ENCODE assay signal across 8 mouse cellular contexts in genomic region chr5:36829913-36830879, GRCm38 (mm10). TPM values are rescaled to one million over a fixed set of nuclear protein-coding genes. Genes with fewer than 3 reads are reported as not detected.
A peak's percentile ranks its signal among the peaks of the same experiment; 100 is the strongest.
DNase-seq lines count a peak whose midpoint lies in the region; ATAC-seq and TF ChIP-seq lines count a peak whose summit lies in the region.

Gene Man2b2 (minus strand): TSS chr5:36830653.

- H3K9me3 ChIP-seq in forebrain, embryonic 10.5 days: no peaks in the 10 kb centered on the region
- H3K9me3 ChIP-seq in heart, embryonic 15.5 days (replicated peaks): no peaks in the 10 kb centered on the region
- H3K9me3 ChIP-seq in liver, embryonic 14.5 days (ENCODE audit: control insufficient read depth, low read length): no peaks in the 10 kb centered on the region
- H3K9me3 ChIP-seq in neural tube, embryonic 11.5 days (ENCODE audit: control insufficient read depth, low read length): no peaks in the 10 kb centered on the region
- H3K9me3 ChIP-seq in stomach, postnatal 0 days (ENCODE audit: control insufficient read depth, low read length): no peaks in the 10 kb centered on the region

- TF ChIP-seq EP300 in liver, embryonic 14.5 days (IDR thresholded peaks at IDR 0.05; ENCODE audit: low read depth): no peak
- no peak for TF ChIP-seq EP300 in stomach, postnatal 0 days (optimal IDR thresholded peaks at IDR 0.05)

- H3K4me1 ChIP-seq in forebrain, embryonic 10.5 days: peaks cover 17% of the 10 kb centered on the region
- peaks cover 16% of the 10 kb centered on the region for H3K4me1 ChIP-seq in heart, embryonic 15.5 days (replicated peaks)
- peaks cover 0 to 6% of the 10 kb centered on the region in 2 experiments; a peak in 2 of 4 replicates for H3K4me1 ChIP-seq in liver, embryonic 14.5 days (replicated peaks; ENCODE audit: control insufficient read depth in 2 of 2, insufficient read depth in 2 of 2, low read length in 1 of 2)
- 0 out of 2 replicates have a peak, but pooled peaks cover 4% of the 10 kb centered on the region for H3K4me1 ChIP-seq in neural tube, embryonic 11.5 days (ENCODE audit: control insufficient read depth, insufficient read depth, low read length)
- H3K4me1 ChIP-seq in stomach, postnatal 0 days (replicated peaks; ENCODE audit: control insufficient read depth, insufficient read depth): 0 out of 2 replicates have a peak, but pooled peaks cover 2% of the 10 kb centered on the region

- peak within 1 kb of the TSS; percentile 86 for H3K4me2 ChIP-seq in heart, embryonic 15.5 days
- H3K4me2 ChIP-seq in liver, embryonic 14.5 days (ENCODE audit: low read depth): peak within 1 kb of the TSS; percentile 80
- H3K4me2 ChIP-seq in neural tube, embryonic 11.5 days (ENCODE audit: low read depth): peak within 1 kb of the TSS; percentile 82
- H3K4me2 ChIP-seq in stomach, postnatal 0 days (replicated peaks; ENCODE audit: low read depth): peak within 1 kb of the TSS; percentile 94

- DNase-seq in CD4-positive, CD25-positive, alpha-beta regulatory T cell, adult 2 months (ENCODE audit: low read depth, low spot score): peak; percentile 94
- peak; percentile 63 for DNase-seq in c-Kit-negative CD71-positive TER-119-positive erythroid progenitor cells, embryonic 14.5 days (ENCODE audit: low read depth, low spot score)
- peak; percentile 94 for DNase-seq in forebrain, embryonic 10.5 days (ENCODE audit: extremely low spot score, low spot score)
- peak; percentile 91 to 93 for DNase-seq in kidney, postnatal 25 days
- peak; percentile 62 to 71 (median 68) for DNase-seq in liver, embryonic 14.5 days (ENCODE audit: low read depth in 3 of 3, low spot score in 3 of 3)
- DNase-seq in neural tube, embryonic 11.5 days (ENCODE audit: low spot score): peak; percentile 95
- peak; percentile 94 for DNase-seq in stomach, postnatal 0 days (ENCODE audit: low spot score)

- 5% methylated on average over 46 of the region's 46 CpGs for WGBS in forebrain, embryonic 10.5 days
- 2% methylated on average over 46 of the region's 46 CpGs for WGBS in heart, embryonic 15.5 days
- 2% methylated on average over 46 of the region's 46 CpGs for WGBS in liver, embryonic 14.5 days (ENCODE audit: insufficient replicate concordance)
- WGBS in neural tube, embryonic 11.5 days: 4% methylated on average over 46 of the region's 46 CpGs
- 2% methylated on average over 46 of the region's 46 CpGs for WGBS in stomach, postnatal 0 days

- no peaks in the 10 kb centered on the region for H3K27me3 ChIP-seq in forebrain, embryonic 10.5 days (ENCODE audit: poor library complexity, severe bottlenecking)
- H3K27me3 ChIP-seq in heart, embryonic 15.5 days: no peaks in the 10 kb centered on the region
- H3K27me3 ChIP-seq in liver, embryonic 14.5 days (ENCODE audit: control insufficient read depth, insufficient read depth, low read length): no peaks in the 10 kb centered on the region
- H3K27me3 ChIP-seq in neural tube, embryonic 11.5 days (ENCODE audit: control insufficient read depth, insufficient read depth, low read length): no peaks in the 10 kb centered on the region
- no peaks in the 10 kb centered on the region for H3K27me3 ChIP-seq in stomach, postnatal 0 days (ENCODE audit: control insufficient read depth, insufficient read depth, low read length)

- peak; percentile 95 for TF ChIP-seq CTCF in liver, embryonic 14.5 days (IDR thresholded peaks at IDR 0.05; ENCODE audit: low read depth)
- TF ChIP-seq CTCF in stomach, postnatal 0 days (IDR thresholded peaks at IDR 0.05; ENCODE audit: low read depth): peak; percentile 100

- peak within 1 kb of the TSS; percentile 86 for H3K27ac ChIP-seq in forebrain, embryonic 10.5 days
- no peak within 1 kb of the TSS for H3K27ac ChIP-seq in heart, embryonic 15.5 days
- H3K27ac ChIP-seq in liver, embryonic 14.5 days: no peak within 1 kb of the TSS
- no peak within 1 kb of the TSS for H3K27ac ChIP-seq in neural tube, embryonic 11.5 days (ENCODE audit: low read depth, low read length)
- H3K27ac ChIP-seq in stomach, postnatal 0 days (replicated peaks): peak within 1 kb of the TSS; percentile 53; the same call in 1 of the 2 replicates

- peak within 1 kb of the TSS; percentile 72 for H3K4me3 ChIP-seq in forebrain, embryonic 10.5 days
- H3K4me3 ChIP-seq in heart, embryonic 15.5 days: peak within 1 kb of the TSS; percentile 62
- peak within 1 kb of the TSS; percentile 70 to 76 for H3K4me3 ChIP-seq in liver, embryonic 14.5 days (ENCODE audit: insufficient read depth in 1 of 2, low read depth in 2 of 2, low read length in 2 of 2)
- H3K4me3 ChIP-seq in neural tube, embryonic 11.5 days (ENCODE audit: low read depth, low read length): peak within 1 kb of the TSS; percentile 64
- peak within 1 kb of the TSS; percentile 70 for H3K4me3 ChIP-seq in stomach, postnatal 0 days (ENCODE audit: low read depth, low read length)

- ATAC-seq in heart, embryonic 15.5 days (replicated peaks; ENCODE audit: insufficient number of reproducible peaks, insufficient read depth, low FRiP score, low read depth): peak; percentile 80
- ATAC-seq in liver, embryonic 14.5 days (ENCODE audit: insufficient read depth): peak; percentile 86
- ATAC-seq in neural tube, embryonic 11.5 days (ENCODE audit: insufficient read depth, low FRiP score, low TSS enrichment): peak; percentile 88
- ATAC-seq in stomach, postnatal 0 days (ENCODE audit: low FRiP score, low TSS enrichment): peak; percentile 93

- H3K36me3 ChIP-seq in forebrain, embryonic 10.5 days (replicated peaks): peaks cover 21% of the 10 kb centered on the region
- no peaks in the 10 kb centered on the region for H3K36me3 ChIP-seq in heart, embryonic 15.5 days
- H3K36me3 ChIP-seq in liver, embryonic 14.5 days (replicated peaks; ENCODE audit: control insufficient read depth, insufficient read depth, low read depth): no peaks in the 10 kb centered on the region; the same call in 1 of the 2 replicates
- no peaks in the 10 kb centered on the region for H3K36me3 ChIP-seq in neural tube, embryonic 11.5 days (ENCODE audit: control insufficient read depth, insufficient read depth, low read length)
- H3K36me3 ChIP-seq in stomach, postnatal 0 days (ENCODE audit: control insufficient read depth, insufficient read depth, low read length): peaks cover 3% of the 10 kb centered on the region; the same call in 1 of the 2 replicates

- peak within 1 kb of the TSS; percentile 61 for H3K9ac ChIP-seq in heart, embryonic 15.5 days
- peak within 1 kb of the TSS; percentile 73 for H3K9ac ChIP-seq in liver, embryonic 14.5 days (replicated peaks)
- peak within 1 kb of the TSS; percentile 74 for H3K9ac ChIP-seq in neural tube, embryonic 11.5 days (ENCODE audit: low read length)
- H3K9ac ChIP-seq in stomach, postnatal 0 days (ENCODE audit: low read length): peak within 1 kb of the TSS; percentile 76

RNA-seq across cellular contexts. Expression of gene Man2b2, which starts in this region (rescaled TPM):
- polyA plus RNA-seq in forebrain, embryonic 10.5 days (2016; fragmentation: Nextera tagmentation; extraction: Ambion mirVana): 12.3 and 13.0 TPM in 2 replicates
- polyA plus RNA-seq in heart, embryonic 15.5 days (2015; fragmentation: Nextera tagmentation; extraction: Ambion mirVana): 12.3 and 17.9 TPM in 2 replicates
- 11.5 and 13.1 TPM in 2 replicates for polyA plus RNA-seq in liver, embryonic 14.5 days (2012; rRNA removed)
- polyA plus RNA-seq in liver, embryonic 14.5 days (2014; fragmentation: Nextera tagmentation; extraction: Ambion mirVana): 10.4 and 11.5 TPM in 2 replicates
- polyA plus RNA-seq in neural tube, embryonic 11.5 days (2014; fragmentation: Nextera tagmentation; extraction: Ambion mirVana): 11.3 and 14.6 TPM in 2 replicates
- polyA plus RNA-seq in stomach, postnatal 0 days (2015; fragmentation: Nextera tagmentation; extraction: Ambion mirVana): 16.3 and 18.0 TPM in 2 replicates

Comparison
In these comparisons a context has a peak if more than half of its experiments do, and no peak if none do; other contexts are left out.
1. H3K27ac ChIP-seq: peak in forebrain, embryonic 10.5 days (single experiment) and stomach, postnatal 0 days (single experiment); none in heart, embryonic 15.5 days (single experiment), liver, embryonic 14.5 days (single experiment) and neural tube, embryonic 11.5 days (single experiment).
2. Peak in every context shown above with its lines, with median percentiles within 50 percentile points of each other: DNase-seq, H3K4me3 ChIP-seq, ATAC-seq, H3K4me2 ChIP-seq and H3K9ac ChIP-seq.